Mouse (Mus musculus) activated CD4-positive, CD25-positive, alpha-beta regulatory T cell, adult 4 months (primary cell): ENCODE measurements around the gene Exoc4. TPM values are rescaled to one million over a fixed set of nuclear protein-coding genes. Genes with fewer than 3 reads are reported as not detected.

Experiments
- ATAC-seq: one replicate; pipeline ENCODE4 v1.8.0; 2017
- polyA plus RNA-seq, 2 experiments: library from polyadenylated mRNA; unstranded; fragments of 100-300 nt; shearing (Covaris generic); gene quantifications; one replicate each; pipeline ENCODE4 v1.2.1; 2017

The Exoc4 gene
- polyA plus RNA-seq, 2 experiments from 2014 or later = 48.1 to 58.9 TPM

- no peak for ATAC-seq
These were observed 240.9 kb downstream of the Exoc4 start for GRCm38 (mm10) chr6:33489788-33490187.

- no peak for ATAC-seq
These were observed 247.4 kb downstream of the Exoc4 start for GRCm38 (mm10) chr6:33496141-33496855.

GRCm38 (mm10) chr6:33497348-33497747 lies 248.5 kb downstream of the Exoc4 start:
- no peak for ATAC-seq

- ATAC-seq = no peak
These were observed 253.5 kb downstream of the Exoc4 start for GRCm38 (mm10) chr6:33502388-33502787.

GRCm38 (mm10) chr6:33503381-33503780 lies 254.5 kb downstream of the Exoc4 start:
- ATAC-seq = no peak

- no peak for ATAC-seq
These were observed 258.2 kb downstream of the Exoc4 start for GRCm38 (mm10) chr6:33507134-33507533.

- ATAC-seq = no peak
These were observed 266.5 kb downstream of the Exoc4 start for GRCm38 (mm10) chr6:33515391-33515790.

- no peak for ATAC-seq
These were observed 267.9 kb downstream of the Exoc4 start for GRCm38 (mm10) chr6:33516798-33517197.

GRCm38 (mm10) chr6:33517890-33518410 lies 269.1 kb downstream of the Exoc4 start:
- no peak for ATAC-seq

- ATAC-seq = no peak
These were observed 276.9 kb downstream of the Exoc4 start for GRCm38 (mm10) chr6:33525695-33526366.

GRCm38 (mm10) chr6:33540356-33540755 lies 291.5 kb downstream of the Exoc4 start:
- no peak for ATAC-seq

GRCm38 (mm10) chr6:33542712-33543111 lies 293.8 kb downstream of the Exoc4 start:
- ATAC-seq = no peak

- ATAC-seq = no peak
These were observed 303.0 kb downstream of the Exoc4 start for GRCm38 (mm10) chr6:33551934-33552333.

- ATAC-seq = no peak
These were observed 312.0 kb downstream of the Exoc4 start for GRCm38 (mm10) chr6:33560925-33561324.

GRCm38 (mm10) chr6:33561911-33562310 lies 313.0 kb downstream of the Exoc4 start:
- ATAC-seq = no peak

GRCm38 (mm10) chr6:33575947-33576346 lies 327.1 kb downstream of the Exoc4 start:
- ATAC-seq = no peak

GRCm38 (mm10) chr6:33608469-33608868 lies 359.6 kb downstream of the Exoc4 start:
- no peak for ATAC-seq

GRCm38 (mm10) chr6:33613978-33614377 lies 365.1 kb downstream of the Exoc4 start:
- ATAC-seq = no peak

- no peak for ATAC-seq
These were observed 369.7 kb downstream of the Exoc4 start for GRCm38 (mm10) chr6:33618590-33618989.

GRCm38 (mm10) chr6:33620701-33621100 lies 371.8 kb downstream of the Exoc4 start:
- ATAC-seq = no peak

GRCm38 (mm10) chr6:33625931-33626330 lies 377.0 kb downstream of the Exoc4 start:
- ATAC-seq = no peak

- no peak for ATAC-seq
These were observed 382.2 kb downstream of the Exoc4 start for GRCm38 (mm10) chr6:33631133-33631532.

GRCm38 (mm10) chr6:33637192-33637591 lies 388.3 kb downstream of the Exoc4 start:
- ATAC-seq = no peak
